Mouse (Mus musculus) limb, embryonic 14.5 days (tissue): ENCODE measurements around the gene Dusp5. TPM values are rescaled to one million over a fixed set of nuclear protein-coding genes. Genes with fewer than 3 reads are reported as not detected.
"Not testable (repeated sequence)": the region's sequence is repeated elsewhere in the genome, so short reads cannot be mapped to it uniquely, and the experiment has no call there.

Source experiments
- ATAC-seq: fragments of 200-750 bp; cut with Nextera tagmentation; 2 replicates; pipeline ENCODE4 v1.8.0; 2017; ENCODE audit warnings: low read depth, moderate number of reproducible peaks, moderate TSS enrichment; ENCODE audit not compliant: low FRiP score
- DNase-seq: peaks from one replicate; pipeline ENCODE4 v3.0.0-alpha.2; 2015; ENCODE audit warnings: low spot score
- H3K27ac ChIP-seq: fragments of 300-500 bp; sonication (generic); replicated peaks from 2 replicates; pipeline ENCODE4 v1.5.1; 2014; ENCODE audit warnings: low read depth, mild to moderate bottlenecking, low read length, moderate library complexity, mixed read lengths
- H3K27me3 ChIP-seq: fragments of 300-500 bp; sonication (generic); 2 replicates; pipeline ENCODE4 v1.6.1; 2014; ENCODE audit warnings: low read length, mixed read lengths; ENCODE audit not compliant: control insufficient read depth, insufficient read depth
- H3K36me3 ChIP-seq: fragments of 300-500 bp; sonication (generic); 2 replicates; pipeline ENCODE4 v1.6.1; 2014; ENCODE audit warnings: mild to moderate bottlenecking, low read length, moderate library complexity, mixed read lengths; ENCODE audit not compliant: control insufficient read depth, insufficient read depth
- H3K4me1 ChIP-seq: fragments of 300-500 bp; sonication (generic); 2 replicates; pipeline ENCODE4 v1.6.1; 2014; ENCODE audit warnings: antibody characterized with exemption, low read length, mixed read lengths; ENCODE audit not compliant: control insufficient read depth, insufficient read depth
- H3K4me2 ChIP-seq: fragments of 300-500 bp; sonication (generic); replicated peaks from 2 replicates; pipeline ENCODE4 v1.6.1; 2014; ENCODE audit warnings: low read depth, mild to moderate bottlenecking, low read length, moderate library complexity; ENCODE audit not compliant: severe bottlenecking
- H3K4me3 ChIP-seq: fragments of 300-500 bp; sonication (generic); replicated peaks from 2 replicates; pipeline ENCODE4 v1.5.1; 2014; ENCODE audit warnings: low read length
- H3K9ac ChIP-seq: fragments of 300-500 bp; sonication (generic); 2 replicates; pipeline ENCODE4 v1.6.1; 2014; ENCODE audit warnings: mild to moderate bottlenecking, low read depth, low read length, moderate library complexity; ENCODE audit not compliant: severe bottlenecking
- H3K9me3 ChIP-seq: fragments of 300-500 bp; sonication (generic); 2 replicates; pipeline ENCODE4 v1.6.1; 2016; ENCODE audit warnings: low read length; ENCODE audit not compliant: control insufficient read depth
- POLR2A ChIP-seq: fragments of 200-500 bp; IDR thresholded peaks from 2 replicates; pipeline ENCODE4 v1.8.0; 2012; ENCODE audit warnings: inconsistent platforms, mild to moderate bottlenecking, moderate library complexity, borderline replicate concordance; ENCODE audit not compliant: insufficient read depth, insufficient read length; ENCODE audit errors: extremely low read depth
- WGBS: fragments of 180-500 bp; shearing (Covaris S2); extraction: QIAGEN DNeasy Blood & Tissue Kit; methylation state at CpG from one replicate; pipeline ENCODE4 v1.1.7; 2014; 5-methylcytosine and 5-hydroxymethylcytosine counted together
- polyA plus RNA-seq, 2 experiments: library from polyadenylated mRNA; depleted of rRNA in 1 of 2; stranded (reverse) in 1 of 2; unstranded in 1 of 2; fragments of >200 nt; fragmentation: Nextera tagmentation in 1 of 2; extraction: Ambion mirVana in 1 of 2; gene quantifications; 2 replicates each; pipeline versions ENCODE4 v1.2.1 to v1.2.3; 2012 to 2014

The Dusp5 gene
- polyA plus RNA-seq, 2 experiments = 1.9 to 2.2 TPM

GRCm38 (mm10) chr19:53574546-53574945, 45.6 kb downstream of the Dusp5 start:
- ATAC-seq (no peak), DNase-seq (no peak)
- no peak overlapping the region for H3K4me2 ChIP-seq
- H3K4me3 ChIP-seq = no peak overlapping the region
- no peaks in the 10 kb centered on the region for H3K27me3 ChIP-seq
- H3K9me3 ChIP-seq = no peaks in the 10 kb centered on the region
- no peak for TF ChIP-seq POLR2A
- H3K36me3 ChIP-seq = no peaks in the 10 kb centered on the region
- no peaks in the 10 kb centered on the region for H3K4me1 ChIP-seq
- no peak overlapping the region for H3K9ac ChIP-seq
- H3K27ac ChIP-seq = no peak overlapping the region
- 84% methylated on average over 7 of the region's 7 CpGs for WGBS

GRCm38 (mm10) chr19:53575296-53576010, 46.5 kb downstream of the Dusp5 start:
- H3K4me3 ChIP-seq = no peak overlapping the region
- no peak for TF ChIP-seq POLR2A
- no peaks in the 10 kb centered on the region for H3K36me3 ChIP-seq
- H3K4me1 ChIP-seq = no peaks in the 10 kb centered on the region
- no peaks in the 10 kb centered on the region for H3K27me3 ChIP-seq
- H3K9ac ChIP-seq = no peak overlapping the region
- no peaks in the 10 kb centered on the region for H3K9me3 ChIP-seq
- ATAC-seq (no peak), DNase-seq (no peak)
- no peak overlapping the region for H3K4me2 ChIP-seq
- no peak overlapping the region for H3K27ac ChIP-seq
- 81% methylated on average over 4 of the region's 4 CpGs for WGBS

- Histone ChIP-seq H3K4me3 (no peak overlapping the region), H3K4me1 (no peaks in the 10 kb centered on the region), H3K27me3 (no peaks in the 10 kb centered on the region), H3K9me3 (no peaks in the 10 kb centered on the region), H3K36me3 (no peaks in the 10 kb centered on the region), H3K4me2 (no peak overlapping the region), H3K27ac (no peak overlapping the region), H3K9ac (no peak overlapping the region)
- ATAC-seq (no peak), DNase-seq (no peak)
- WGBS = 82% methylated on average over 7 of the region's 7 CpGs
- TF ChIP-seq POLR2A = no peak
Observed at GRCm38 (mm10) chr19:53576061-53576460, 47.2 kb downstream of the Dusp5 start.

GRCm38 (mm10) chr19:53577025-53577800, 48.3 kb downstream of the Dusp5 start:
- Histone ChIP-seq H3K36me3 (no peaks in the 10 kb centered on the region), H3K4me2 (no peak overlapping the region), H3K27me3 (no peaks in the 10 kb centered on the region), H3K4me1 (no peaks in the 10 kb centered on the region), H3K27ac (no peak overlapping the region), H3K4me3 (no peak overlapping the region), H3K9me3 (no peaks in the 10 kb centered on the region), H3K9ac (no peak overlapping the region)
- DNase-seq (no peak), ATAC-seq (no peak)
- TF ChIP-seq POLR2A = no peak
- 54% methylated on average over 11 of the region's 11 CpGs for WGBS

GRCm38 (mm10) chr19:53578597-53579252, 49.8 kb downstream of the Dusp5 start:
- Histone ChIP-seq H3K27me3 (no peaks in the 10 kb centered on the region), H3K4me2 (no peak overlapping the region), H3K36me3 (no peaks in the 10 kb centered on the region), H3K4me3 (no peak overlapping the region), H3K4me1 (no peaks in the 10 kb centered on the region), H3K27ac (no peak overlapping the region), H3K9me3 (no peaks in the 10 kb centered on the region), H3K9ac (no peak overlapping the region)
- DNase-seq (peak; percentile 68), ATAC-seq (peak; percentile 55; the same call in 1 of the 2 replicates)
- WGBS = 12% methylated on average over 8 of the region's 8 CpGs
- TF ChIP-seq POLR2A = no peak

GRCm38 (mm10) chr19:53580271-53580670, 51.4 kb downstream of the Dusp5 start:
- not testable (repeated sequence) for H3K4me3 ChIP-seq
- 85% methylated on average over 8 of the region's 8 CpGs for WGBS

GRCm38 (mm10) chr19:53587686-53588085, 58.8 kb downstream of the Dusp5 start:
- not testable (repeated sequence) for H3K4me1 ChIP-seq, ATAC-seq, H3K9ac ChIP-seq, H3K27me3 ChIP-seq, H3K4me3 ChIP-seq, H3K36me3 ChIP-seq, DNase-seq, H3K4me2 ChIP-seq, H3K27ac ChIP-seq
- 86% methylated on average over 3 of the region's 3 CpGs for WGBS
- peaks cover 13% of the 10 kb centered on the region for H3K9me3 ChIP-seq

More at GRCm38 (mm10) chr19:53580271-53580670, 51.4 kb downstream of the Dusp5 start:
- ATAC-seq, H3K9ac ChIP-seq, H3K36me3 ChIP-seq, H3K27ac ChIP-seq, H3K4me2 ChIP-seq, H3K27me3 ChIP-seq, H3K4me1 ChIP-seq, DNase-seq: not testable (repeated sequence)
- H3K9me3 ChIP-seq = peaks cover 10% of the 10 kb centered on the region
